Mouse (Mus musculus): ENCODE measurements around the gene Gstp1.
"Not testable (repeated sequence)": the region's sequence is repeated elsewhere in the genome, so short reads cannot be mapped to it uniquely, and the experiment has no call there.

The Gstp1 gene

DNA sequence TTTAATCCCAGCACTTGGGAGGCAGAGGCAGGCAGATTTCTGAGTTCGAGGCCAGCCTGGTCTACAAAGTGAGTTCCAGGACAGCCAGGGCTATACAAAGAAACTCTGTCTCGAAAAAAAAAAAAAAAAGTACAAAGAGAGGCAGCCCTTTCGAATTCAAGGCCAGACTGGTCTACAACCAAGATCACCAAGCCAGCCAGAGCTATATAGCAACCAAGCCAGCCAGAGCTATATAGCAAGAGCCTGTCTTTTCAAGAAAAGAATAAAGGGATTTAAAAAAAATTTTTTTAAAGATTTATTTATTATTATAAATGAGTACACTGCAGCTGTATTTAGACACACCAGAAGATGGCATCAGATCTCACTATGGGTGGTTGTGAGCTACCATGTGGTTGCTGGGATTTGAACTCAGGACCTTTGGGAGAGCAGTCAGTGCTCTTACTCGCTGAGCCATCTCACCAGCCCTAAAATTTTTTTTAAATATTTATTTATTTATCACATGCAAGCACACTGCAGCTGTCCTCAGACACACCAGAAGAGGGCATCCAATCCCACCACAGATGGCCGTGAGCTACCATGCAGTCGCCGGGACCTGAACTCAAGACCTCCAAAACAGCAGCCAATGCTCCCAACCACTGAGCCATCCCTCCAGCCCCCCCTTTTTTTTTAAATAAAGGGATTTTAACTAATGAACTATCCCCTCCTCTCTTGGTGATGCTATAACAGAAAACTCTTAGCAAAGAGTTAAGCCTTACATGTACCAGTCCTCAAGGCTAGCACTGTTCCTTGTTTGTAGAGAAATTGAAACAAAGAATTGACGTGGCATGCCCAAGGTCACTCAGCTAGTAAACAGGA is 22.5 kb upstream of the Gstp1 start:
- DNase-seq: not testable (repeated sequence)

DNA sequence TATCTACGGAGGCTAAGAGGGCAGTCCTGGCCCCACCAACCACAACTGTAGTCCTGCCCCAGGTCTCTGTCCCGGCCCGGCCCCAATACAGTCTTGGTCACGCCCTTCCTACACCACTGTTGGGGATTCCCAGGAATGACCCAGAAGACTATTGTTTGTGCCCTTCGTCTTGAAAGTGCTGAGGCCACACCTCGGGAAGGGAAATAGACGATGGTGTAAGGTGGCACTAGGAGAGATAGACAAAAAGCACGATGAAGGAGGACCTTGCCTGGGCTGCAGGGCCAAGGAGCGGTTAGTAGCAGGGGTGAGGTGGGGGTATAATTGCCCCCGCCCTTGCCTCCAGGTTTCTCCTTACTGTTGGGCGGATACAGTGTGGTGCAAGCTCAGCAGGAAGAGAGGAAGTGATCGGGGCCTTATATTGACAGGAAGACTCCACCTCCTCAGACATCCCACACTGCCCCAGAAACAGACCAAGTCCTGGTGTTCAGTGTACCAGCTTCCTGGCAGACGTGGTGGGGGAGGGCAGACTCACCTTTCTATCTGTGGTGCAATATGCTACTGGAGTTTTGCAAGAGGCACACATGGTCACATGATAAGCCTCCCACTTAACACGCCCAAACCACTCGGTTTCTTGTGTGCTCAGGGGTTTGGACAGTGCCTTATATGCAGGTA is 21.4 kb upstream of the Gstp1 start, which contains the start of gene Gstp3:
TSS of gene Gstp3 (minus strand) at position 501 of the 672 bp plus-strand sequence.
- no peak for DNase-seq

DNA sequence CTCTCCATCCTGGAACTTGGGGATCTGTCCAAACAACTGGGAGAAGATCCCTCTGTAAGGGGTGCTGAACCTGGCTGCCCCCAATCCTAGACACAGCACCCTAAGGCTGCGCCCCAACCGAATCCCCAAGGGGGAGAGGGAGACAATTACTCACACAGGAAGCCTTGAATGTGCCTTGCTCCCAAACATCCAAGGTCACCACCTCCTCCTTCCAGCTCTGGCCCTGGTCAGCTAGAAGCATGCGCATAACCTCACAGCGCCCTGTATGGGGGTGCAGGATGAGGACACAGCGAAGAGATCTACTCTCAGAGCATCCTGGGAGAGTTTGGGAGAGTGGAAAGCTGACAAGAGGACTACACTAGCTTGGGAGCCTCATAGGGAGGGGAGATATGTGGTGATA is 20.8 kb upstream of the Gstp1 start:
- DNase-seq: no peak

DNA sequence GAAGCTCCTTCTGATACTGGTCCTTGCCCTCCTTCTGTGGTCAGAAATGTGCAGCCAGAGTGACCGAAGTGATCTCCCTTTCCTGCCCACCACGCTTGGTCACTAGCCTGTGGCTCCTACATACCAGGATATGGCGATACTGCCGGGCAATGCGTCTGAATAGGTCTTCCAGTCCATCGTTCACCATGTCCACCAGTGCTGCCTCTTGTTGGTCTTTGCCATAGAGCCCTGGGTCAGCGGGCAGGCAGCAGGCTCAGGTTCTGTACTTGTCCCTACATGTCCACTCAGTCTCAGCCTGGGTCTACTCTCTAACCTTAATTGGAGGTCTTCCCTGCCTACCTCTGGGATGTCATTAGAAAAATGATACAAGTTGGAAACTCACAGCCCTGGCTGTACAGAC is 20.2 kb upstream of the Gstp1 start:
- no peak for DNase-seq

DNA sequence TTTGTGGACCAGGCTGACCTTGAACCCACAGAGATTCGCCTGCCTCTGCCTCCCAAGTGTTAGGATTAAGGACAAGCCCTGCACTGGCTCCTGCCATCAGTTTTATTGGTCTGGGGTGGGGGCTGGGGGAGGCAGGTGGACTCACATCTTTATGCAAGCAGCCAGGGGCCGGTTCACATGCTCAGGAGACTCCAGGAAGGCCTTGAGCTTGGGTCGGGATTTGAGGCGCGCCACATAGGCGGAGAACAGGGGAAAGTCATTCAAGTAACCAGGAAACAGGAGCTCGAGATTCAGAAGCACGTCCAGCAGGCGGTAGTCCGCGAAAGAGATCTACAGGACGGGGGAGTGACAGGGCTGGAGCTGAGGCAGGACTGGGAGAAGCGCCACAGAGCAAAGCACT is 19.6 kb upstream of the Gstp1 start:
- no peak for DNase-seq

DNA sequence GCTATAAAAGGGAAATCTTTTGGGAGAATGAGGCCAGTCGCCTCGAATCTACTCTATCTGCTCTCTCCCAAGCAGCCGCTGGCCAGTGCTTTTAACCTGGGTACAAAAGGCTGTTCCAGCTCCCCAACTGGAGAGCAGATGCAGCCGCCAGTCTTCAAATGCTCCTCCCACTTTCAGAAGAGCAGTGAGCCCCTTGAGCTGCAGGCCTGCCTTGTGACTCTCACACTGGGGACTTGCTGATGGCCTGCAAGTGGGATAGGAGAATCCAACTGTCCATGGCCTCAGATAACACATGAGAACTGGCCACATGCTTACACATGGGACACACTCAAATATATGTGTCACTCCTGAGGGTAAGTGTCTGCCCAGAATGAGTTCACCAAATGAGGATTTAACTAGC is 18.9 kb upstream of the Gstp1 start:
- DNase-seq: no peak

DNA sequence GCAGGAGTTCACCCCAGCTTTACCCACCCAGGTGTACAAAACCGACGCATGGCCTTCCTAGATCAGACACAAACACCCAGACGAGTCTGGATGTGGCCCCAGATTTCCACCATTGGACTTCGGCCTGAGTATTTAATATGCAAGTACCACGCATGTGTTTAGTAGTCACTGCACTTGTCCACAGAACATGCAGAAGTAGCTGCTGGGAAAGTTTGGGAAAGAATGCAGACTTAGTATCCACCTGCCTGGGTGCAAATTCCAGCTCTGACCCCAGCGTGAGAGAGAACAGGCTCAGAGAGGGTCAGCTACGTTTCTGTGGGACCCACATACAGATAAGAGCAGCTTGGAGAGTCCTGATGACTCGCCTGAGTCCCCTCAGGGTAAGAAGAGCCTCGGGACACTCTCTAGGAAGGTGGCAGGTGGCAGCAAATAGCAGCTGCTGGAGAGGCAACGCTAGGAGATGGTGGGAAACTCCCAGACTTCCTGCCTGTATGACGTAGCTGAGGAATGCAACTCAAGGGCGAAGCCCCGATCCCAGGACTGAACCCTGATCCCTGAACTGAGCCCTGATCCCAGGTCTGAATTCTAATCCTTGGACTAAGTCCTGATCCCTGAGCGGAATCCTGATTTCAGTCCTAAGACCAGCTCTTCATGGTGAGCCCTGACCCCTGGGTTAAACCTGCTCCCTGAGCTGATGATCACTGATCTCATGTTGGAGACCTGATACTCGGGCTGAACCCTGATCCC is 18.3 kb upstream of the Gstp1 start:
- no peak for DNase-seq

DNA sequence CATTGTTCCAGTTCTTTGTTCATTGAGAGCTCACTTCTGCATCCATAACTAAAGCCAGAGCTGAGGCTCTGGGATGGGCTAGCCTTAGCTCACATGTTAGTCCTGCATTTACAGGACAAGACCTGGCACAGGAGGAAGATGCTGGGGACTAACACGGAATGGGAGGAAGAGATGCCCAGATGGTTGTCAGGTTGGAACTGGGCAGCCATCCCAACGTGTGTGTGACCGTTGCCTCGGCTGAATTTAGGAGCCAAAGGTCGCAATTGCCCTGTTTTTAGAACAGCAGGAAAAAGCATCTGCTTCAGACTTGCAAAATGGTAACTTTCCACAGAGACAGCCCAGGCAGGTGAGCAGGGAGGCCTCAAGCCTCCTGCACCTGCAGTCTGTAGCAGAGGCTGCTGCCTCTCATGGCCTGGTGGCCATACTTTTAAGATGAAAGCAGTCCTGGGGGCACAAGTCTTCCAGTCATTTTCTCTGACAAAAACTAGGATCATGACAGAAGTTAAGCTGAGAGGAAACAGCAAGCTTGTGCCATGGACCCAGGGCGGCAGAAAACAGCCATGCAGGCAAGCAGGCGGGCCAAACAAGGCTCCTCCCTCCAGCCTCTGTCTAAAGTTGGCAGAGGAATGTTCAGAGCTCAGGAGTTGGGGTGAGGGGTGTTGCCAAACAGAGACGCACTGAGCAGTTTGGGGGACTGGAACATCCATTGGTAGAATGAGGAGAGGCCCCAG is 17.6 kb upstream of the Gstp1 start:
- DNase-seq: peak; percentile 39

DNA sequence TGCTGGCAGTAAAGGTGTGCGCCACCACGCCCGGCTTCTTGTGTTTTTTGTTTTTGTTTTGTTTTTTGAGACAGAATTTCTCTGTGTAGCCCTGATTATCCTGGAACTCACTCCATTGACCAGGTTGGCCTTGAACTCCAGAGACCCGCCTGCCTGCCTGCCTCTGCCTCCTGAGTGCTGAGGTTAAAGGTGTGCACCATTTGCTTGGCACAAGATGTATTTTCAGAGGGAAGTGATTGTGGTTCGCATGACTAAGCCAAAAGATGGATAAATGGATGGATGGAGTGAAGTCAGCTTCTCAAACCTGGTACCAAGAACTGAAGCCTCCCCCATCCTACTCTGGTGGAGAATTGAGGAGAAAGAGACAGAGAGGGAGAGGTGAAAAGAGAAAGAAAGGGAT is 16.8 kb upstream of the Gstp1 start:
- no peak for DNase-seq

DNA sequence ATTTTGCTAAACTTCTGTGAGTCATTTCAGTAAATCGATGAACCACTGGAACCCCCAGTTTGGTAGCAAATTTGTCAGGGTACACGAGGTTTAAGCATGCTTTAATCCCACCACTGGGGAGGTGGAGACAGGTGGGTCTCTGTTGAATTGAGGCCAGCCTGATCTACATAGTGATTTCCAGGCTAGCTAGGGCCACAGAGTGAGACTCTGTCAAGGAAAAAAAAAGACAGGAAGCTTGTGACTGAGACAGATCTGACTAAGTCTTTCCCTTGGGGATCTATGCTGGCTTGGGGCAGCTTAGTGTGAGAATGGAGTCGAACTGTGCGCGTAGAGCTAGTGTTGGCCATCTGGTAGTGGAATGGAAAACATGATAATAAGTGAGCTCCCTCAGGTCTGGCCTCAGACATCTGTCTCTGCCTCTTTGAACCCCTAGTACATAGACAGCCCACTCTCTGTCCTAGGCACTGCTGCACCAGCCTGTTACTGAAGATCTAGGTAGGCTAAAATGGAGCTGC is 14.8 kb upstream of the Gstp1 start:
- no peak for DNase-seq

DNA sequence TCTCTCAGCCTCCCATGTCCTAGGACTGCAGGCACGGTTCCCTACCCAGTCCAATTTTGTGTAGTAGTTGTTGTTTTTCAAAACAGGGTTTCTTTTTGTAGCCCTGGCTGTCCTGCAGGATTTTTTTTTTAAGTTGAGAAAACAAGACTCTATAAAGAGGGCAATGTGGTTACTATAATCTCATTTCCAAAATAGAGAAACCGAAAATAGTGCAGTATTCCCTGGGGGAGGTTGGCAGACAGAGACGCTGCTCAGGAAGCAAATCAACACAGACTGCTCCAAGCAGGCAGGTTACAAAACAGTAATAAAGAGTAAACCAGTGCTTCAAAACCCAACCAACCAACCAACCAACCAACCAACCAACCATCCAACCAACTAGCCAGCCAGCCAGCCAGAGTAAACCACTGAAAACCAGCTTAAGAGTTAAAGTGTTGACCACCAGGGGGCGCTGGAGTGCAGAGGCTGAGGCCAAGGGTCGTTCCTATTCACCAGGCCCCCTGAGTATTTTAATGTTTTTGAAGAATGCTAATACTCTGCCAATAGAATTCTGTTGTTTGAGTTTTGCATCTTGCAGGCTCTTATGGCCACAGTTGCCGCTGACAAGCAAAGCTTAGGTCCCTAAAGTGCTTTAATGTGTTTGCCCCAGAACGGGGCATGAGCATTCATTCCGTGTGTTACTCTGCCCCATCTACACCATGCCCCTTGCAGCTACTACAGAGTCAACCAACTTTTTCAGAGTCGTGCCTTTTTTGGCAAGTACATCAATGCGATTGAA is 14.1 kb upstream of the Gstp1 start:
- DNase-seq: peak; percentile 88

DNA sequence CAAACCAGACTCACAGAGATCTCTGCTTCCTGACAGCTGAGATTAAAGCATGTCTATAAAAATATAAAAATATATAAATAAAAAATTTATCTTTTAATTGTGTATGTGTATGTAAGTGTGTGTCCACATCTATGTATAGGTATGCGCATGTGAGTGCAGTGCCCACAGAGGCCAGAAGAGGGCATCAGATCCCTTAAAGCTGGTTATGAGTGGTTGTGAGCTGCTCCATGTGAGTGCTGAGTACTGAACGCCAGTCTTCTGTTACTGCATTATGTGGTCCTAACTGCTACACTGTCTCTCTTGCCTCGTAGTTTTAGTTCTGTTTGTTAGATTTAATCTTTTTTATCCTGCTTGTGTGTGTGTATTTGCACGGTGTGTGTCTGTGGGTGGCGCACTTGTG is 13.2 kb upstream of the Gstp1 start:
- DNase-seq: no peak

DNA sequence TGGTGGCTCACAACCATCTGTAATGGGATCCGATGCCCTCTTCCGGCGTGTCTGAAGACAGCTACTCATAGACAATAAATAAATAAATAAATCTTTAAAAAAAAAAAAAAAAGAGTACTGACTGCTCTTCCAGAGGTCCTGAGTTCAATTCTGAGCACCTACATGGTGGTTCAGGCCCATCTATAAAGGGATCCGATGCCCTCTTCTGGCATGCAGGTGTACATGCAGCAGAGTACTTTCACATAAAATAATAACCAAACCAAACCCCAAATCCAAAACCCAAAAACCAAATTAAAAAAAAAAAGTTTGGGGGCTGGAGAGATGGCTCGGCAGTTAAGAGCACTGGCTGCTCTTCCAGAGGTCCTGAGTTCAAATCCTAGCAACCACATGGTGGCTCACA is 11.3 kb upstream of the Gstp1 start:
- not testable (repeated sequence) for DNase-seq

DNA sequence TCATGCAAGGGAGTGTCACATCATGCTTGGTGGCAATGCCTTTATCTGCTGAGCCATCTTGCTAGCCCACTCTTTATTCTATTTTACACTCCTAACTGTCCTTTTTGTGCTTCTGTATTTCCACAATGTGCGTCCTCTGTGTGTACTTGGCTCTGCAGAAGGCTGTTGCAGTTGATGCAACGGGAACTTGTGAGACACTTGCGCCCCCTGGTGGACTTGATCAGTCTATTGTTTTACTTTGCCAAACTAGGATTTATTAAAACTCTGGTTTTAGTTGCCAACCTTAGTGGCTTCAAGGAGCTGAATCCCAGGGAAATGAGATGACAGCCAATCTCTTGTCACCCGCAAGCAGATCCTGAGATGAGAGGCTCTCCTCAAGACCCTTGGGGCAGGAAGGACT is 10.1 kb upstream of the Gstp1 start:
- peak; percentile 92 for DNase-seq

DNA sequence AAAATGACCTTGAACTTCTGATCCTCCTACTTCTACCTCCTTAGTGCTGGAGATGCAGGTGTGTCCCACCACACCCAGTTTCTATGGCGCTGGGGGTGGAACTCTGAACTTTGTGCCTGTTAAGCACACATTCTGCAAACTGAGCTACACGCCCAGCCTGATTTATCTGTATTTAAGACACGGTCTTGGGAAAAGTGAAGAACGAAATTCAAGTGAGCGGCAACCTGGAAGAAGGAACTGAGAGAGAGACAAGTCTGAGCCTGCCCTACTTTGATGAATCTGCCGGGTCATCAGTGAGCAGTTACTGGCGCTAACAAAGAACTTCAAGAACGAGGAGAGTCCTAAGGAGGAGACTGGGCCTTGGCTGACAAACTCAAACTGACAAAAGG is 9.1 kb upstream of the Gstp1 start:
- DNase-seq: no peak

DNA sequence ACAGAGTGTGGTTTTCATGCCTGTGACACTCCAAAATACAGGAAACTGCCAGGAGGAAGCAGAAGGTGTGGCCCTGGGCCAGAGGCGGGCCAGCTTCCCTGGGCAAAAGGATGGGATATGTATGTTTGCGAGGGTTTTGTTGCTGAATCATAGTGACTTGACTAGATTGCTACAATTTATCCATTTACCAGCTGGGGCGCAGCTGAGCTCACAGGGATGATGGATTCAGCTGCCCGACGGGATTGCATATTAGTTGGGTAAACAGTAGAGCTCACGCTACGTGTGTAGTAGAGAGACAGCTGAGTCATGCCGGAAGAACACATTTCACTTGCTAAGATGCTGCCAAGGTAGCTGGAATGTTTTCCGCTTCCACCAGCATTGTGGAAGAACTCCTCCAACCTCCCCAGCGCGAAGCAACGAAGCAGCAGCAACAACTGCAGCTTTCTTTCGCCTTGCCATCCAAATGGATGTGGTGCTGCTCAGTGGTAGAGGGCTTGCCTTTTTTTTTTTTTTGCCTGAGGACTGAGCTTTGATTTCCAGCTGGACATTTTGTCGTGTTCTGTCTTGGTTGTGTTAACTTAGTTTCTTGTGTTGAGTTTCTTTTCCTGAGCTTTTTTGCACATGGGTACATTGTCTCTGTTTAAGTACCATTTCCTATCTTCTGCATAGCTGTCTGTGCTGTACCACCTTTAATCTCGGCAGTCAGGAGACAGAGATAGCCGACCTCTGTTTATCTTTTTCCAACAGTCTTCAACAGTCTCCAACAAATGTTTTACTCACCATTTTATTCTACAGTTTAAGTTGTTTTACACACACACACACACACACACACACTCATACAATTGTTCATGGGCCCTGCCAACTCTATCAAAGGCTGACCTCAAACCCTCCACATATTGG is 8.4 kb upstream of the Gstp1 start, which contains the start of gene Gstp2:
TSS of gene Gstp2 (minus strand) at position 58 of the 900 bp plus-strand sequence.
- DNase-seq: peak; percentile 85

DNA sequence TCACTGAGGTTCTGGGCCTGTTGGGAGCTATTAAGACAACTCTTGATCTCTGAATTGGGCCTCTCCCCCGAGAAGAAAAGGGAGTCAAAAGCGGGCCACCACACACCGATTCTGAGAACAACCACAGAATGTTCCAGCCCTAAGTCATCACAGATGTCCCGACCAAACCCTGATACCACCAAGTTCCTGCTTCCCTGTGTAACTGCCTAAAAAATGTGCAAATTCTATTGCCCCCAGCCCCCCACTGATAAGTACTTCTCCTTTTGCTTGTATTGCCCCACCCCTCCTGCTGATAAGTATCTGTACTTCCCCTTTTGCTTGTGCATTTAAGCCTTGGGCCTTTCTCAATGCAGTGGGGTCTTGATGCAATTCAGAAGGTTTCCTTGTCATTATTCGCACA is 6.3 kb upstream of the Gstp1 start:
- DNase-seq: not testable (repeated sequence)

DNA sequence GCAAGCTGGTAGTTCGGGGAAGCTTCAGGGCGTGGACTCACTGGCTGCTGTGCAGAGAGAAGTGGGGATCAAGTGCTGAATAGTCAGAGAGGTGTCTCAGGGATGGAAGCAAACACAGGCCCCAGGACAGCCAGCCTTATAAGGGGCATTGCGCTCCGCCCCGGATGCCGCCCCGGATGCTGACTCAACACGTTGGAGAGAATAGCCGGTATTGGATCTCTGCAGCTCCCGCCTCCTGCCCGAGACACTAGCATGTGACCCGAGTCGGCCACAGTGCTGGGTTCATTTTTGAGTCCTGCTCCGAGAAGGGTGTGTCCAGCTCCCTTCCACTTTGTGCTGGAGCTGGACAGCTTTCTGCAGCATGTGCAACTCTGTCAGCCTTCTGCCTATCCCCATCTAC is 4.3 kb upstream of the Gstp1 start:
- DNase-seq: peak; percentile 38

DNA sequence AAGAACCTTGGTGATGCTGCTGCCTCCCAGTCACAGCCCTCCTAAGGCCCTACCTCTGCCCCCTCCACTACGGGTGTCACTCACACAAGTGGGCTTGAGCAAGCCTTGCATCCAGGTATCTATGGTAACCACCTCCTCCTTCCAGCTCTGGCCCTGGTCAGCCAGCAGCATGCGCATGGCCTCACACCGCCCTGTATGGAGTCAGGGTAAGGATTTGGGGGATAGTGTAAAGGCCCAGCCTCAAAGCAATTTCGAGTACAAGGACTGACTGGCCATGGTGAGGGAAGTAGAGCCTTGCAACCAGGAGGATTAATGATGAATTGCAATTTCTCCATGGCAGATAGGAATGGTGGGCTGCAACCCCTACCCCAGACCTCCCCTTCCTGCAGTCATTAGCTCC is 3.7 kb upstream of the Gstp1 start:
- not testable (repeated sequence) for DNase-seq

DNA sequence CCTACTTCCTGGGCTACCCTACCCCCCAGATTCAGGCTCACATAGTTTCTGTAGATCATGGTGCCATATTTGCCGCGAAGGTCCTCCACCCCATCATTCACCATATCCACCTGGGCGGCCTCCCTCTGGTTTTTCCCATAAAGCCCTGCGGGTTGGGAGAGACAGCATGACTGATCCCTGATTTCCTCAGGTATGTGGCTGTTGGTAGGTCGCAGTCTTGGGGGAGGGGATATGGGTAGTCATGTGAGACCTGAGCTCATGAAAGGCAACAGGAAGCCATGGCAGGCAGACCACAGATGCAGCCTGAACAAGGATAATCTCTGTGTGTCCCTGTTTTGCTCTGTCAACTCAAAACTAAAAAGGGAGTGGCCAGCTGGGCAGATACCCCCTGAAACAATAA is 3.2 kb upstream of the Gstp1 start:
- not testable (repeated sequence) for DNase-seq

Measured in kidney, postnatal 10 days (tissue).